Mouse (Mus musculus) liver, embryonic 13.5 days (tissue): Measurements from ENCODE around the gene Ankrd13b. TPM values are rescaled to one million over a fixed set of nuclear protein-coding genes. Genes with fewer than 3 reads are reported as not detected.

Experiments
- ATAC-seq: fragments of 200-750 bp; cut with Nextera tagmentation; 2 replicates; pipeline ENCODE4 v1.8.0; 2017; ENCODE audit warnings: low read depth, mild to moderate bottlenecking, moderate number of reproducible peaks, moderate library complexity
- DNase-seq: peaks from one replicate; pipeline ENCODE4 v3.0.0; 2022
- H3K27ac ChIP-seq: fragments of 300-500 bp; sonication (generic); 2 replicates; pipeline ENCODE4 v1.5.1; 2015; ENCODE audit warnings: moderate library complexity, mild to moderate bottlenecking, inconsistent platforms
- H3K27me3 ChIP-seq: fragments of 300-500 bp; sonication (generic); 2 replicates; pipeline ENCODE4 v1.6.1; 2015; ENCODE audit warnings: mild to moderate bottlenecking, inconsistent platforms
- H3K36me3 ChIP-seq: fragments of 300-500 bp; sonication (generic); 2 replicates; pipeline ENCODE4 v1.6.1; 2015; ENCODE audit warnings: mild to moderate bottlenecking, inconsistent platforms
- H3K4me1 ChIP-seq: fragments of 300-500 bp; sonication (generic); replicated peaks from 2 replicates; pipeline ENCODE4 v1.6.1; 2015; ENCODE audit warnings: inconsistent platforms
- H3K4me2 ChIP-seq: fragments of 300-500 bp; sonication (generic); 2 replicates; pipeline ENCODE4 v1.6.1; 2015; ENCODE audit warnings: inconsistent platforms, mild to moderate bottlenecking, moderate library complexity
- H3K4me3 ChIP-seq: fragments of 300-500 bp; sonication (generic); replicated peaks from 2 replicates; pipeline ENCODE4 v1.5.1; 2015; ENCODE audit warnings: mild to moderate bottlenecking, inconsistent platforms
- H3K9ac ChIP-seq: fragments of 300-500 bp; sonication (generic); 2 replicates; pipeline ENCODE4 v1.6.1; 2015; ENCODE audit warnings: mild to moderate bottlenecking, inconsistent platforms
- H3K9me3 ChIP-seq: fragments of 300-500 bp; sonication (generic); replicated peaks from 2 replicates; pipeline ENCODE4 v1.6.1; 2016; ENCODE audit warnings: inconsistent platforms
- WGBS: fragments of 180-500 bp; shearing (Covaris S2); methylation state at CpG from one replicate; pipeline ENCODE4 v1.1.7; 2015; ENCODE audit not compliant: insufficient replicate concordance; 5-methylcytosine and 5-hydroxymethylcytosine counted together
- polyA plus RNA-seq: library from polyadenylated mRNA; unstranded; fragments of >200 nt; fragmentation: Nextera tagmentation; extraction: Ambion mirVana; gene quantifications from 2 replicates; pipeline ENCODE4 v1.2.1, GENCODE M21; 2015

Ankrd13b gene
- polyA plus RNA-seq, 1 experiment from 2014 or later, result 0.81 TPM

DNA sequence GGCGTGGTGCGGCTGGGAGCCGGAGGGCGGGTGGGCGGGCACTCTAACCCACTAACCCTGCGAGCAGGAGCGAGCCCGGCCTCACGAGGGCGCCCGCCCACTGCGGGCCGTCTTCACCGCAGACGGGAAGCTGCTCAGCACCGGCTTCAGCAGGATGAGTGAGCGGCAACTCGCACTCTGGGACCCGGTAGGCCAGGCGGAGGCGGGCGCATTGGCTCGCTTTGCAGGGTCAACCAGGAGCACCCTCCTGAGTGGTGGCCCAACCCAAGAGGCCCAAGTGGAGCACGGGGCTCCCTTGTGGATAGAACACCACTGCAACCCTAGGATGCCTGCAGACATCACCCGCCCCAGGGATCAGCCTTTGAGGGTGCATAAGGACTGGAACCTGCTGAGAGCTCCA is 22.3 kb downstream of the Ankrd13b start:
- ATAC-seq, result peak; percentile 48
- peak overlapping the region; percentile 52 for H3K4me2 ChIP-seq
- H3K36me3 ChIP-seq, result peaks cover 13% of the 10 kb centered on the region
- 0 out of 2 replicates have a peak overlapping the region, but pooled peaks have one; percentile 21 for H3K4me3 ChIP-seq
- peaks cover 19% of the 10 kb centered on the region for H3K4me1 ChIP-seq
- H3K9me3 ChIP-seq, result no peaks in the 10 kb centered on the region
- H3K27me3 ChIP-seq, result peaks cover 74% of the 10 kb centered on the region
- no peak overlapping the region for H3K27ac ChIP-seq
- peak; percentile 46 for DNase-seq
- no peak overlapping the region for H3K9ac ChIP-seq
- WGBS, result 3% methylated on average over 25 of the region's 25 CpGs

DNA sequence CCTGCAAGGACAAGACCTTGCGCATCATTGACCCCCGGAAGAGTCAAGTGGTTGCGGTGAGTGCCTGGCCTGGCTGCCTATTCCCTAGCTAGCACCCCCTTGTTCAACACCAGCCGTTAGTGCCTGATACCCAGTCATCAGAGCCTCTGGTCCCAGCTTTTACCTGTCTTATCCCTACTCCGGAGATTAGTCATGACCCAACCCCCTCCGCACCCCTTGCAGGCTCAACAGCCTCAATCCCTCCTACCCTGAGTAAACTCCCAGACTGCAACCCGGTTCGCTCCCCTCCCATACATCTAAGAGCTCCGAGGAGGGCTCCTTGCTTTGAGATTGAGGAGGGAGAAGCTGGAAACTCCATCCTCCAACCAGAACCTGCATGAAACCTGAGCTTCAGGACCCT is 22.9 kb downstream of the Ankrd13b start:
- H3K9me3 ChIP-seq, result no peaks in the 10 kb centered on the region
- peaks cover 80% of the 10 kb centered on the region for H3K27me3 ChIP-seq
- no peak overlapping the region for H3K27ac ChIP-seq
- no peak for ATAC-seq
- DNase-seq, result no peak
- peak overlapping the region; percentile 52; the same call in 1 of the 2 replicates for H3K4me2 ChIP-seq
- peaks cover 7% of the 10 kb centered on the region for H3K36me3 ChIP-seq
- no peak overlapping the region for H3K9ac ChIP-seq
- H3K4me1 ChIP-seq, result peaks cover 23% of the 10 kb centered on the region
- 32% methylated on average over 9 of the region's 9 CpGs for WGBS
- H3K4me3 ChIP-seq, result no peak overlapping the region

- Histone ChIP-seq H3K9ac (no peak overlapping the region), H3K4me1 (peaks cover 23% of the 10 kb centered on the region), H3K9me3 (no peaks in the 10 kb centered on the region), H3K27ac (no peak overlapping the region), H3K36me3 (no peaks in the 10 kb centered on the region), H3K27me3 (peaks cover 95% of the 10 kb centered on the region), H3K4me3 (no peak overlapping the region), H3K4me2 (no peak overlapping the region)
- DNase-seq (no peak), ATAC-seq (no peak)
- 65% methylated on average over 3 of the region's 3 CpGs for WGBS
Measured at GRCm38 (mm10) chr11:77465111-77465510, 24.4 kb downstream of the Ankrd13b start.

GRCm38 (mm10) chr11:77464684-77465083 is 24.8 kb downstream of the Ankrd13b start:
- Histone ChIP-seq H3K4me2 (no peak overlapping the region), H3K4me1 (peaks cover 23% of the 10 kb centered on the region), H3K9ac (no peak overlapping the region), H3K27ac (no peak overlapping the region), H3K9me3 (no peaks in the 10 kb centered on the region), H3K27me3 (peaks cover 95% of the 10 kb centered on the region), H3K36me3 (no peaks in the 10 kb centered on the region), H3K4me3 (no peak overlapping the region)
- ATAC-seq, result no peak
- WGBS, result 45% methylated on average over 4 of the region's 4 CpGs
- DNase-seq, result no peak

DNA sequence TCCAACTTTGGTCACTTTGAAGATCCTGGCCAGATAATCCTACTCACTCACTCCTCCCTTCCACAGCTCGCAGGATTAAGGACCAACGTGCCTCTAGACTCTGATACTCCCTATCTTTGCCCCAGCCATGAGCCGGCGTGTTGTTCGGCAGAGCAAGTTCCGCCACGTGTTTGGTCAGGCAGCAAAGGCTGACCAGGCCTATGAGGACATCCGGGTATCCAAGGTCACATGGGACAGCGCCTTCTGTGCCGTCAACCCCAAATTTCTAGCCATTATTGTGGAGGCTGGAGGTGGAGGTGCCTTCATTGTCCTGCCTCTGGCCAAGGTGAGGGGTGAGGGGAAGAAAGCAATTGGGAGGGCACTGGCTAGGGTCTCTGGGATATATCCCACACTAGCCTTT is 25.7 kb downstream of the Ankrd13b start:
- 55% methylated on average over 10 of the region's 10 CpGs for WGBS
- peaks cover 86% of the 10 kb centered on the region for H3K27me3 ChIP-seq
- no peak overlapping the region for H3K27ac ChIP-seq
- H3K9me3 ChIP-seq, result no peaks in the 10 kb centered on the region
- H3K4me3 ChIP-seq, result no peak overlapping the region
- no peaks in the 10 kb centered on the region for H3K36me3 ChIP-seq
- no peak overlapping the region for H3K4me2 ChIP-seq
- no peak overlapping the region for H3K9ac ChIP-seq
- peaks cover 23% of the 10 kb centered on the region for H3K4me1 ChIP-seq
- DNase-seq (no peak), ATAC-seq (no peak)

DNA sequence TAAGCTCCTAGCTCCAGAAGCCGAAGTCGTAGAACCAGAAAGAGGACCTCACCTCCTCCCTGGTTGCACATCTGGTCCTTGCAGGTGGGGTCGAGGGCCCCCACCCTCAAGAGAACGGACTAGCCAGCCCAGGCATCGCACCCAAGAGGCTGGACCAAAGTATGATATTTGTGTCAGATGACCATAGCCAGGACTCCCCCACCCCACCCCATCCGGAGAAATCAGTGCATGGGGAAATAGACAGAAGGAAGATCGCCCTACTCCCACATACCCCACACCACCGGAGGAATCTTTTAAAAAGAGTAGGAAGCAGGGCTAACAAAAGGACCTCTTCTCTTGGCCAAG is 26.4 kb downstream of the Ankrd13b start:
- Histone ChIP-seq H3K9me3 (no peaks in the 10 kb centered on the region), H3K4me2 (peak overlapping the region; percentile 80), H3K4me3 (peak overlapping the region; percentile 59), H3K9ac (peak overlapping the region; percentile 41; the same call in 1 of the 2 replicates), H3K4me1 (peaks cover 23% of the 10 kb centered on the region), H3K36me3 (no peaks in the 10 kb centered on the region), H3K27me3 (peaks cover 79% of the 10 kb centered on the region), H3K27ac (no peak overlapping the region)
- ATAC-seq (no peak), DNase-seq (no peak)
- WGBS, result 39% methylated on average over 8 of the region's 8 CpGs

DNA sequence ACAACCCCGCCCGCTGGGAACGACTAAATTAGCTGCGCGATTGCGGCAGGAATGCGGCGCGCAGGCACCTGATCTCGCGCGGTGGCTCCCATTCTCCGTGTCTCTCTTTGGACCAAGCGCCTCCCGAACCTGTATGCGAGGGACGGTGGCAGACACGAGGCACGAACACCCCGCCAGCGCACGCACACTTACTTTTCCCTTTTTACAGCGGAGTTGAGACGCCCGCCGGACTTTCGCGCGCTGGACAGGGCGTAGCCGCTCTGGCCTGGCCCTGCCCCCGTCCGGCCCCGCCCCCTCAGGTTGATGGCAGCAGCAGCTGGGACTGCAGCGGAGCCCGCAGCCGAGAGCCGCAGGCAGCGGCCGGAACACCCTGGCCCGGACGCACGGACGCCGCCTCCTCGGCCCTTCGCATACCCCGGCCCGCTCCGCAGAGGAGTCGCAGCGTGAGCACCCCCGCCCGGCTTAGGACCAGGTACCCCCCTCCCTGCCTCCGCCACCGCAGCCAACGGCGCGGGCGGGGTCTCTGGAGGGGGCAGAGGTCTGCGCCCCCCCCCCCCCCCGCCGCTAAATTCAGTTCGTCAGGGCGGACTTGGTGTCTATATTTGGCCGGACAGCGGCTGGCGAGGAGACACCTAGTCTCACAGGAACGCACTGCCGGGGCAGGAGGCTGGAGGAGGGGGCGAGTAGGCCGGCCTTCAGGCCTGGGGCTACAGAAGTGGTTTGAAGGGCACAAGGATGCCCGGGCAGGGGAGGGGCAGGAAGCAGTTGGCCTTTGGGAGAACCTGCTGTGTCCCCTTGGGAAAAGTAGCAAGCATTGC is 27.0 kb downstream of the Ankrd13b start, which contains the start of gene Coro6:
Gene Coro6 (plus strand): TSS at position 129 of the 818 bp plus-strand sequence.
- under 1% methylated on average over 71 of the region's 73 CpGs for WGBS
- H3K27me3 ChIP-seq, result peaks cover 74% of the 10 kb centered on the region
- peak within 1 kb of the TSS; percentile 41 for H3K9ac ChIP-seq
- no peaks in the 10 kb centered on the region for H3K36me3 ChIP-seq
- H3K9me3 ChIP-seq, result no peaks in the 10 kb centered on the region
- peaks cover 18% of the 10 kb centered on the region for H3K4me1 ChIP-seq
- ATAC-seq (peak; percentile 62), DNase-seq (peak; percentile 47)
- H3K4me2 ChIP-seq, result peak within 1 kb of the TSS; percentile 80
- H3K27ac ChIP-seq, result no peak within 1 kb of the TSS
- H3K4me3 ChIP-seq, result peak within 1 kb of the TSS; percentile 59

DNA sequence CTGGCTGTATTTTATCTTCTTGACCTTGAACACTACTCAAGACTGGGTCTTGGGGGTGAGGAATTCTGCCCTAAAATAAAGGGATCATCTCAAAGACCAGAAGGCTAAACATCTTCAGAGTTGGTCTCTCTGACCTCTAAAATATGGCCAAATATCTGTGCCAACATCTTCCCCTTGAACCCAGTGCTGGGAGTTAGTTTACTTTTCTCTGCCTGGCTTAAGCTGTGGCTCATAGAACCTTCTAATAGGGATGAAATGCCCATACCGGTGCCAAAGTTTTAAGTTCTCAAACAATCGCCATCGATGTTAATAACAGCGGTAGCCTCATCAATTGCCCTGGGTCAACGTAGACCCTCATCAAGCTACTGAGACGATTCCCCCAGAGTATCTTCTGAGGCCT is 27.6 kb downstream of the Ankrd13b start:
- Histone ChIP-seq H3K4me2 (peak overlapping the region; percentile 80), H3K36me3 (no peaks in the 10 kb centered on the region), H3K27ac (no peak overlapping the region), H3K27me3 (peaks cover 67% of the 10 kb centered on the region), H3K4me1 (peaks cover 14% of the 10 kb centered on the region), H3K9ac (peak overlapping the region; percentile 41), H3K4me3 (peak overlapping the region; percentile 59), H3K9me3 (no peaks in the 10 kb centered on the region)
- no peak for ATAC-seq
- 6% methylated on average over 6 of the region's 6 CpGs for WGBS
- no peak for DNase-seq

- ATAC-seq (no peak), DNase-seq (no peak)
- whole genome bisulfite sequencing, result 71% methylated on average over 6 of the region's 6 CpGs
- Histone ChIP-seq H3K36me3 (peaks cover 23% of the 10 kb centered on the region), H3K9ac (no peak overlapping the region), H3K27ac (no peak overlapping the region), H3K4me2 (no peak overlapping the region), H3K9me3 (no peaks in the 10 kb centered on the region), H3K4me1 (peaks cover 1% of the 10 kb centered on the region), H3K4me3 (no peak overlapping the region), H3K27me3 (peaks cover 17% of the 10 kb centered on the region)
Measured at GRCm38 (mm10) chr11:77456866-77457265, 32.6 kb downstream of the Ankrd13b start.

GRCm38 (mm10) chr11:77455770-77456510 is 33.5 kb downstream of the Ankrd13b start:
- Histone ChIP-seq H3K4me3 (no peak overlapping the region), H3K9ac (no peak overlapping the region), H3K36me3 (peaks cover 23% of the 10 kb centered on the region), H3K27ac (no peak overlapping the region), H3K4me2 (no peak overlapping the region), H3K9me3 (no peaks in the 10 kb centered on the region), H3K27me3 (peaks cover 8% of the 10 kb centered on the region), H3K4me1 (no peaks in the 10 kb centered on the region)
- DNase-seq (no peak), ATAC-seq (no peak)
- WGBS, result 79% methylated on average over 9 of the region's 9 CpGs

DNA sequence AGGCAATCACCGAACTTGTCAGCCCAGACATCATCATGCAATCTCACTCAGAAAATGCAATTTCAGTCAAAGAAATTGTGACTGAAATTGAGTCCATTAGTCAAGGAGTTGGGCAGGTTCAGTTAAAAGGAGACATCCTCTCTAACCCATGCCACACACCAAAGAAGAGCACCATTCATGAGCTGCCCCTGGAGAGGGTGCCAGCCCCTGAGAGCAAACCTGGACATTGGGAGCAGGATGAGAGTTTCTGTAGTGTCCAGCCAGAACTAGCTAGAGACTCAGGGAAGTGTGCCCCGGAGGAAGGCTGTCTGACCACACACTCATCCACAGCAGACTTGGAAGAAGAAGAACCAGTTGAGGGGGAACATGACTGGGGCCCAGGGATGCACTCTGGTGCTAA is 36.1 kb downstream of the Ankrd13b start:
- Histone ChIP-seq H3K4me2 (no peak overlapping the region), H3K27ac (no peak overlapping the region), H3K9ac (no peak overlapping the region), H3K36me3 (peaks cover 33% of the 10 kb centered on the region), H3K4me1 (no peaks in the 10 kb centered on the region), H3K9me3 (no peaks in the 10 kb centered on the region), H3K27me3 (no peaks in the 10 kb centered on the region), H3K4me3 (no peak overlapping the region)
- DNase-seq (no peak), ATAC-seq (no peak)
- 79% methylated on average over 2 of the region's 2 CpGs for WGBS
